Mouse (Mus musculus): ENCODE results near the gene Prkcz. TPM values are rescaled to one million over a fixed set of nuclear protein-coding genes. Genes with fewer than 3 reads are reported as not detected.
A peak's percentile ranks its signal among the peaks of the same experiment; 100 is the strongest.

Gene Prkcz
- polyA plus RNA-seq, 1 experiment from 2014 or later: 17.6 TPM

GRCm38 (mm10) chr4:155307591-155307990, 53.6 kb downstream of the Prkcz start:
- H3K4me2 ChIP-seq: peak overlapping the region; percentile 1; the same call in 1 of the 2 replicates
- H3K36me3 ChIP-seq (ENCODE audit: control insufficient read depth, insufficient read depth, low read length): no peaks in the 10 kb centered on the region
- H3K9ac ChIP-seq (ENCODE audit: low read length): peak overlapping the region; percentile 24; the same call in 1 of the 2 replicates
- no peak overlapping the region for H3K27ac ChIP-seq (ENCODE audit: low read depth, low read length)
- no peak overlapping the region for H3K4me3 ChIP-seq (ENCODE audit: low read depth, low read length)
- H3K9me3 ChIP-seq (ENCODE audit: control insufficient read depth, low read length): no peaks in the 10 kb centered on the region
- WGBS: 86% methylated on average over 5 of the region's 5 CpGs
- H3K27me3 ChIP-seq (ENCODE audit: control insufficient read depth, insufficient read depth, low read length): peaks cover 3% of the 10 kb centered on the region; the same call in 1 of the 2 replicates
- ATAC-seq (ENCODE audit: low FRiP score) (peak; percentile 51; the same call in 1 of the 2 replicates), DNase-seq (ENCODE audit: low spot score, missing footprints) (no peak)
- H3K4me1 ChIP-seq (ENCODE audit: control insufficient read depth, insufficient read depth, low read length): peaks cover 3% of the 10 kb centered on the region; the same call in 1 of the 2 replicates

GRCm38 (mm10) chr4:155306356-155307242, 54.6 kb downstream of the Prkcz start:
- Histone ChIP-seq H3K36me3 (ENCODE audit: control insufficient read depth, insufficient read depth, low read length) (no peaks in the 10 kb centered on the region), H3K4me1 (ENCODE audit: control insufficient read depth, insufficient read depth, low read length) (peaks cover 3% of the 10 kb centered on the region; the same call in 1 of the 2 replicates), H3K27ac (ENCODE audit: low read depth, low read length) (no peak overlapping the region), H3K4me3 (ENCODE audit: low read depth, low read length) (no peak overlapping the region), H3K27me3 (ENCODE audit: control insufficient read depth, insufficient read depth, low read length) (peaks cover 3% of the 10 kb centered on the region; the same call in 1 of the 2 replicates), H3K4me2 (no peak overlapping the region), H3K9me3 (ENCODE audit: control insufficient read depth, low read length) (no peaks in the 10 kb centered on the region), H3K9ac (ENCODE audit: low read length) (0 out of 2 replicates have a peak overlapping the region, but pooled peaks have one; percentile 9)
- ATAC-seq (ENCODE audit: low FRiP score) (no peak), DNase-seq (ENCODE audit: low spot score, missing footprints) (no peak)
- 72% methylated on average over 24 of the region's 24 CpGs for WGBS

GRCm38 (mm10) chr4:155305531-155306031, 55.6 kb downstream of the Prkcz start:
- Histone ChIP-seq H3K9me3 (ENCODE audit: control insufficient read depth, low read length) (no peaks in the 10 kb centered on the region), H3K4me2 (no peak overlapping the region), H3K27me3 (ENCODE audit: control insufficient read depth, insufficient read depth, low read length) (peaks cover 3% of the 10 kb centered on the region; the same call in 1 of the 2 replicates), H3K9ac (ENCODE audit: low read length) (no peak overlapping the region; the same call in 1 of the 2 replicates), H3K4me1 (ENCODE audit: control insufficient read depth, insufficient read depth, low read length) (peaks cover 3% of the 10 kb centered on the region; the same call in 1 of the 2 replicates), H3K4me3 (ENCODE audit: low read depth, low read length) (no peak overlapping the region), H3K27ac (ENCODE audit: low read depth, low read length) (no peak overlapping the region), H3K36me3 (ENCODE audit: control insufficient read depth, insufficient read depth, low read length) (no peaks in the 10 kb centered on the region)
- DNase-seq (ENCODE audit: low spot score, missing footprints): no peak
- ATAC-seq (ENCODE audit: low FRiP score): no peak
- WGBS: 56% methylated on average over 8 of the region's 8 CpGs

- no peak overlapping the region for H3K27ac ChIP-seq (ENCODE audit: low read depth, low read length)
- peaks cover 3% of the 10 kb centered on the region; the same call in 1 of the 2 replicates for H3K4me1 ChIP-seq (ENCODE audit: control insufficient read depth, insufficient read depth, low read length)
- peak; percentile 19 for DNase-seq (ENCODE audit: low spot score, missing footprints)
- ATAC-seq (ENCODE audit: low FRiP score): no peak
- no peak overlapping the region for H3K4me2 ChIP-seq
- H3K9me3 ChIP-seq (ENCODE audit: control insufficient read depth, low read length): no peaks in the 10 kb centered on the region
- peaks cover 3% of the 10 kb centered on the region; the same call in 1 of the 2 replicates for H3K27me3 ChIP-seq (ENCODE audit: control insufficient read depth, insufficient read depth, low read length)
- 90% methylated on average over 7 of the region's 7 CpGs for WGBS
- no peak overlapping the region for H3K9ac ChIP-seq (ENCODE audit: low read length)
- H3K36me3 ChIP-seq (ENCODE audit: control insufficient read depth, insufficient read depth, low read length): no peaks in the 10 kb centered on the region
- H3K4me3 ChIP-seq (ENCODE audit: low read depth, low read length): no peak overlapping the region
Observed at GRCm38 (mm10) chr4:155304508-155305096, 56.6 kb downstream of the Prkcz start.

- Histone ChIP-seq H3K9me3 (ENCODE audit: control insufficient read depth, low read length) (no peaks in the 10 kb centered on the region), H3K4me2 (no peak overlapping the region), H3K27ac (ENCODE audit: low read depth, low read length) (no peak overlapping the region), H3K9ac (ENCODE audit: low read length) (no peak overlapping the region), H3K4me3 (ENCODE audit: low read depth, low read length) (no peak overlapping the region), H3K36me3 (ENCODE audit: control insufficient read depth, insufficient read depth, low read length) (no peaks in the 10 kb centered on the region), H3K27me3 (ENCODE audit: control insufficient read depth, insufficient read depth, low read length) (no peaks in the 10 kb centered on the region), H3K4me1 (ENCODE audit: control insufficient read depth, insufficient read depth, low read length) (no peaks in the 10 kb centered on the region; the same call in 1 of the 2 replicates)
- no peak for DNase-seq (ENCODE audit: low spot score, missing footprints)
- 74% methylated on average over 4 of the region's 4 CpGs for WGBS
- no peak for ATAC-seq (ENCODE audit: low FRiP score)
Observed at GRCm38 (mm10) chr4:155301965-155302364, 59.2 kb downstream of the Prkcz start.

GRCm38 (mm10) chr4:155301098-155301447, 60.1 kb downstream of the Prkcz start:
- no peak overlapping the region for H3K9ac ChIP-seq (ENCODE audit: low read length)
- H3K4me3 ChIP-seq (ENCODE audit: low read depth, low read length): no peak overlapping the region
- no peaks in the 10 kb centered on the region for H3K36me3 ChIP-seq (ENCODE audit: control insufficient read depth, insufficient read depth, low read length)
- no peaks in the 10 kb centered on the region for H3K9me3 ChIP-seq (ENCODE audit: control insufficient read depth, low read length)
- DNase-seq (ENCODE audit: low spot score, missing footprints) (peak; percentile 80), ATAC-seq (ENCODE audit: low FRiP score) (no peak)
- no peak overlapping the region for H3K4me2 ChIP-seq
- H3K27me3 ChIP-seq (ENCODE audit: control insufficient read depth, insufficient read depth, low read length): no peaks in the 10 kb centered on the region
- no peak overlapping the region for H3K27ac ChIP-seq (ENCODE audit: low read depth, low read length)
- no peaks in the 10 kb centered on the region for H3K4me1 ChIP-seq (ENCODE audit: control insufficient read depth, insufficient read depth, low read length)
- WGBS: 89% methylated on average over 7 of the region's 7 CpGs

- Histone ChIP-seq H3K4me3 (ENCODE audit: low read depth, low read length) (no peak overlapping the region), H3K27me3 (ENCODE audit: control insufficient read depth, insufficient read depth, low read length) (no peaks in the 10 kb centered on the region), H3K4me2 (no peak overlapping the region), H3K4me1 (ENCODE audit: control insufficient read depth, insufficient read depth, low read length) (no peaks in the 10 kb centered on the region), H3K36me3 (ENCODE audit: control insufficient read depth, insufficient read depth, low read length) (no peaks in the 10 kb centered on the region), H3K9ac (ENCODE audit: low read length) (no peak overlapping the region), H3K27ac (ENCODE audit: low read depth, low read length) (no peak overlapping the region), H3K9me3 (ENCODE audit: control insufficient read depth, low read length) (no peaks in the 10 kb centered on the region)
- peak; percentile 33 for DNase-seq (ENCODE audit: low spot score, missing footprints)
- 79% methylated on average over 21 of the region's 21 CpGs for whole genome bisulfite sequencing
- ATAC-seq (ENCODE audit: low FRiP score): no peak
Observed at GRCm38 (mm10) chr4:155300421-155301097, 60.6 kb downstream of the Prkcz start.

GRCm38 (mm10) chr4:155298826-155299225, 62.3 kb downstream of the Prkcz start:
- Histone ChIP-seq H3K4me2 (no peak overlapping the region), H3K9me3 (ENCODE audit: control insufficient read depth, low read length) (no peaks in the 10 kb centered on the region), H3K9ac (ENCODE audit: low read length) (no peak overlapping the region), H3K27ac (ENCODE audit: low read depth, low read length) (no peak overlapping the region), H3K27me3 (ENCODE audit: control insufficient read depth, insufficient read depth, low read length) (no peaks in the 10 kb centered on the region), H3K36me3 (ENCODE audit: control insufficient read depth, insufficient read depth, low read length) (no peaks in the 10 kb centered on the region), H3K4me3 (ENCODE audit: low read depth, low read length) (no peak overlapping the region), H3K4me1 (ENCODE audit: control insufficient read depth, insufficient read depth, low read length) (no peaks in the 10 kb centered on the region)
- 91% methylated on average over 4 of the region's 4 CpGs for WGBS
- ATAC-seq (ENCODE audit: low FRiP score) (no peak), DNase-seq (ENCODE audit: low spot score, missing footprints) (no peak)
